Mouse (Mus musculus) lung, postnatal 0 days (tissue): Measurements from ENCODE around the gene Tgm4. TPM values are rescaled to one million over a fixed set of nuclear protein-coding genes. Genes with fewer than 3 reads are reported as not detected.

Experiments
- ATAC-seq: fragments of 200-750 bp; cut with Nextera tagmentation; 2 replicates; pipeline ENCODE4 v1.8.0; 2017; ENCODE audit warnings: moderate library complexity
- DNase-seq: peaks from one replicate; pipeline ENCODE4 v3.0.0-alpha.2; 2016; ENCODE audit warnings: low spot score
- H3K27ac ChIP-seq: fragments of 300-500 bp; sonication (generic); 2 replicates; pipeline ENCODE4 v1.5.1; 2014; ENCODE audit warnings: antibody characterized with exemption, mild to moderate bottlenecking, low read length, mixed read lengths
- H3K27me3 ChIP-seq: fragments of 300-500 bp; sonication (generic); replicated peaks from 2 replicates; pipeline ENCODE4 v1.6.1; 2014; ENCODE audit warnings: low read length, mixed read lengths; ENCODE audit not compliant: insufficient read depth
- H3K36me3 ChIP-seq: fragments of 300-500 bp; sonication (generic); 2 replicates; pipeline ENCODE4 v1.6.1; 2014; ENCODE audit warnings: low read length, mixed read lengths; ENCODE audit not compliant: insufficient read depth
- H3K4me1 ChIP-seq: fragments of 300-500 bp; sonication (generic); 2 replicates; pipeline ENCODE4 v1.6.1; 2014; ENCODE audit warnings: antibody characterized with exemption, low read depth, low read length, mixed read lengths; ENCODE audit not compliant: insufficient read depth
- H3K4me2 ChIP-seq: fragments of 300-500 bp; sonication (generic); replicated peaks from 2 replicates; pipeline ENCODE4 v1.6.1; 2014; ENCODE audit warnings: low read depth, mild to moderate bottlenecking, low read length, moderate library complexity, mixed read lengths
- H3K4me3 ChIP-seq: fragments of 300-500 bp; sonication (generic); 2 replicates; pipeline ENCODE4 v1.5.1; 2014; ENCODE audit warnings: low read depth, low read length
- H3K9ac ChIP-seq: fragments of 300-500 bp; sonication (generic); replicated peaks from 2 replicates; pipeline ENCODE4 v1.6.1; 2014; ENCODE audit warnings: low read depth, mild to moderate bottlenecking
- H3K9me3 ChIP-seq: fragments of 300-500 bp; sonication (generic); 2 replicates; pipeline ENCODE4 v1.6.1; 2016; ENCODE audit warnings: low read length, mixed read lengths
- CTCF ChIP-seq: IDR thresholded peaks from 2 replicates; pipeline ENCODE4 v1.5.1; 2016; ENCODE audit warnings: antibody characterized with exemption, mild to moderate bottlenecking
- EP300 ChIP-seq: IDR thresholded peaks from 2 replicates; pipeline ENCODE4 v1.6.1; 2016; ENCODE audit warnings: antibody characterized with exemption, mild to moderate bottlenecking, control low read depth
- WGBS: fragments of 180-500 bp; shearing (Covaris S2); extraction: QIAGEN DNeasy Blood & Tissue Kit; methylation state at CpG from one replicate; pipeline ENCODE4 v1.1.7; 2014; 5-methylcytosine and 5-hydroxymethylcytosine counted together
- polyA plus RNA-seq: library from polyadenylated mRNA; unstranded; fragments of >200 nt; fragmentation: Nextera tagmentation; extraction: Ambion mirVana; gene quantifications from 2 replicates; pipeline ENCODE4 v1.2.1, GENCODE M21; 2015

Tgm4 gene
- polyA plus RNA-seq, 1 experiment from 2014 or later, result 1.2 TPM

DNA sequence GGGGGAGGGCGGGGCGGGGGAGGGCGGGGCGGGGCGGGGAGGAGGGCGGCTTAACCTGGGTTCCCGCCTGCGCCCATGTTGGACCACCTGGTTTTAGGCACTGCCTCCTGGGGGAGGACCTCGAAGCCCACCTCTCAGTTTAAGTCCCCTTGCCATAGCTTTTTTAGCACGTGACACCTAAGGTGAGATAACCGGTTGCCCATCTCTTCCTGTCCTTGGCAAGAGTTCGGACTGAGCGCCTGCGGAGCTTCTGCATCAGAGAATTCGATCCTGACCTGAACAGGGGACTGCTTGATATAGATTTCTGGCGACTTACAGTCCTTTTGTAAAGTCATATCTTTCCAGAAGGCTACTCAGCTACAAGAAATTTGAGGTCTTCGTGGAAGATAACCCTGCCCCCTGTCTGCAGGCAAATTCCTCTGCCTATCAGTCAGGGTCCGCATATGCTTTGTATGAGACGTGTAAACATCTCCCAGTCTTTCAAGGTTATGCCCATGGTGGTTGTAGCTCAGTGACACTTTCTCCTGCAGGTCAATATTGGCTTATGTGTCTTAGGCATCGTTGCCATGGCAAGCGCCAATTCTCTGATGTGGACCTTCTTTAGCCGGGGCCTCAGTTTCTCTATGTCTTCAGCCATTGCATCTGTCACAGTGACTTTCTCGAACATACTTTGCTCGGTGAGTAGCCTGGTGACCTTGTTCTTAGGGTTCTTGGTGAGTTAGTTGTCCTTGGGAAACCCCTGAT is 12.7 kb upstream of the Tgm4 start:
- no peak overlapping the region for H3K9ac ChIP-seq
- peak; percentile 56 for DNase-seq
- 32% methylated on average over 18 of the region's 24 CpGs for WGBS
- ATAC-seq, result no peak
- no peaks in the 10 kb centered on the region for H3K27me3 ChIP-seq
- H3K4me3 ChIP-seq, result peak overlapping the region; percentile 67
- H3K36me3 ChIP-seq, result no peaks in the 10 kb centered on the region
- H3K27ac ChIP-seq, result no peak overlapping the region; the same call in 1 of the 2 replicates
- H3K9me3 ChIP-seq, result no peaks in the 10 kb centered on the region
- TF ChIP-seq CTCF, result peak; percentile 25
- no peak for TF ChIP-seq EP300
- peak overlapping the region; percentile 77 for H3K4me2 ChIP-seq
- H3K4me1 ChIP-seq, result no peaks in the 10 kb centered on the region; the same call in 1 of the 2 replicates

DNA sequence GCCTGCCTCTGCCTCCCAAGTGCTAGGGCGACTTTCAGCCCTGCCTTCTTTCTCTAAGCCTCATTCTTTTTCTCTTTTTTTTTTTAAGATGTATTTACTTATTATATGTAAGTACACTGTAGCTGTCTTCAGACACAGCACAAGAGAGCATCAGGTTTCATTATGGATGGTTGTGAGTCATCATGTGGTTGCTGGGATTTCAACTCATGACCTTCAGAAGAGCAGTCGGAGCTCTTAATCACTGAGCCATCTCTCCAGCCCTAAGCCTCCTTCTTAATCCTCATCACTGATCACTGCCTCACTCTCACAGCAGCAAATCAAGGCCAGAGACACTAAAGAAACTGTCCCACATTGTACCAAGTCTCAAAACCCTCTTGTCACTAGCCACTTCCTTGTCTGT is 10.3 kb upstream of the Tgm4 start:
- Histone ChIP-seq H3K27ac (no peak overlapping the region), H3K4me3 (no peak overlapping the region), H3K27me3 (no peaks in the 10 kb centered on the region), H3K4me2 (no peak overlapping the region), H3K4me1 (no peaks in the 10 kb centered on the region; the same call in 1 of the 2 replicates), H3K9ac (no peak overlapping the region), H3K36me3 (no peaks in the 10 kb centered on the region), H3K9me3 (no peaks in the 10 kb centered on the region)
- TF ChIP-seq CTCF (no peak), EP300 (no peak)
- ATAC-seq (no peak), DNase-seq (no peak)
- 83% methylated on average over 2 of the region's 2 CpGs for WGBS

DNA sequence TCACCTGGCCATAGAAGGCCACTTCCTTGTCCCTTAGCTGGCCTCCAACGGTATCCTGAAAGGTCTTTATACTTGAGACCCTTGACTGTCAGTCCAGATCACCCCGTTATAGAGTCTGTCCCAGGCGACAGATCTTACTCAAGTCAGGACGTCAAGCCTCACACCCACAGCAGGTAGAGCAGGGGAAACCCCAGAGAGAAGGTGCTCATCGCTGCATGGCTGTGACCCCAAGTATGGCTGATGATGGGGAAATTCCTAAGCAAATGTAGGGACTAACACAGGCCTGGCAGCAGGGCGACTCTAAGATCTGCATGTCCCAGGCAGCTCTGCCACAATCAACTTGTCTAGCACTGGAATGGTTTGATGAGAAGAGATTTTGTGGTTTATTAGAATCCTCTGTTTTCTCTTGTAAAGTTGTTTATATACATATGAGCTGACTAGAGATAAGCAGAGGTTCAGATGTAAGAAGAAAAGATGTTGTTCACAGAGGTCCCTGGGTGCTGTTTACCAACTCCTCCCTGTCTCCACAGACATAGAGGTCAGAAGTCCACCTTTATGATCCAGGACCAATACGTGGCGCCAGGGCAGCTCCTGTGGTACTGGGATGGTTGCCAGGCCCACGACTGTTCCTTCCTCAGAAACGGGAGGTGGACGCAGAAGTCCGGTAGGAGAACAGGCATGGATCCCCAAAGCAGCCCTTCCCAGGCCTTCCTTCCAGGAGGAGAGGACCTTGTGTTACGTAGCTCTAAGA is 2.9 kb upstream of the Tgm4 start:
- no peaks in the 10 kb centered on the region for H3K4me1 ChIP-seq
- DNase-seq (no peak), ATAC-seq (no peak)
- WGBS, result 69% methylated on average over 13 of the region's 13 CpGs
- H3K4me3 ChIP-seq, result no peak overlapping the region
- H3K36me3 ChIP-seq, result no peaks in the 10 kb centered on the region
- no peak overlapping the region for H3K27ac ChIP-seq
- H3K4me2 ChIP-seq, result no peak overlapping the region
- TF ChIP-seq EP300 (no peak), CTCF (no peak)
- H3K9ac ChIP-seq, result no peak overlapping the region
- H3K27me3 ChIP-seq, result no peaks in the 10 kb centered on the region
- no peaks in the 10 kb centered on the region for H3K9me3 ChIP-seq

DNA sequence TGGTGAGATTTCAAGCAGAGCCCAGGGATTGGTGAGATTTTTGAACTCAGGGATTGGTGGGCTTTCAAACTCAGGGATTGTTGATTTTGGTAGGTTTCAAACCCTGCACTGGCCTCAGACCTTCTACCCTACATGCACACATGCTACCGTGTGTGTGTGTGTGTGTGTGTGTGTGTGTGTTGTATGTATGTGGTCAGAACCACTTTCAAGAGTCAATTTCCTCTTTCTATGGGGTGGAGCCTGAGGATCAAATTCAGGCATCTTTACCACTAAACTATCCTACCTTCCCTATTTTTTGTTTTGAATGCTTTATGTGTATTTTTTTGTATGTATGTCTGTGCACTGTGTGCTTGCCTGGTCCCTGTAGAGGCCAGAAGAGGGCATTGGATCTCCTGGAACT is 13.1 kb downstream of the Tgm4 start:
- no peak overlapping the region for H3K27ac ChIP-seq
- DNase-seq, result no peak
- WGBS, result 63% methylated on average over 1 of the region's 1 CpGs

DNA sequence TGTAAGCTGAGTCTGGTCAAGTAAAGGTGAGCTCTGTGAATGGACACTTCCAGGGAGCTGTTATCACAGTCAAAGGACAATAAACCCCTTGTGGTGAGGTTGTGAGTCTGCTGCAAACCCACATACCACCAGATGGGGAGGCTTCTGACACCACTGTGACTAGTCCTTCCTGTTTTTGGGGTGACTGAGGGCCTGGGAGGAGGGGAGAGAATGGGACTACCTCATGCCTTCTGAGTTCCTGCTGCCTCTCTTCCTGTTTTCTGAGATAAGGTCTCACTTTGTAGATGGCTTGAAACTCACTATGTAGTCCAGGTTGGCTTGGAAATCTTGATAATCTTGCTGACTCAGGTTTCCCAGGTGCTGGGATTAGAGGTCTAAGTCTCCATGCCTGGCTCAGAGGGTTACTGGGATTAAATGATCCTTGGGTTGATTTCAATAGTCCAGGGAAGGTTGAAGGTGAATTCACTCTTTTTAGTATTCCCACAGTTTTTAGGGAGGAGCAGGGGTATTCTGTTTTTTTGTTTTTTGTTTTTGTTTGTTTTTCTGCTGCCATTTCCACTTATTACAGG is 24.3 kb downstream of the Tgm4 start:
- TF ChIP-seq CTCF, result no peak
- TF ChIP-seq EP300, result no peak
- DNase-seq (peak; percentile 31), ATAC-seq (no peak)
- Histone ChIP-seq H3K27me3 (no peaks in the 10 kb centered on the region), H3K4me2 (no peak overlapping the region), H3K27ac (no peak overlapping the region), H3K4me3 (no peak overlapping the region), H3K36me3 (no peaks in the 10 kb centered on the region), H3K9ac (no peak overlapping the region), H3K4me1 (no peaks in the 10 kb centered on the region), H3K9me3 (no peaks in the 10 kb centered on the region)

More for the DNA sequence above, 13.1 kb downstream of the Tgm4 start:
- H3K4me1 ChIP-seq, result no peaks in the 10 kb centered on the region
- no peaks in the 10 kb centered on the region for H3K9me3 ChIP-seq
- no peak for TF ChIP-seq CTCF
- TF ChIP-seq EP300, result no peak
- no peaks in the 10 kb centered on the region for H3K36me3 ChIP-seq
- no peak overlapping the region for H3K4me2 ChIP-seq
- H3K9ac ChIP-seq, result no peak overlapping the region
- H3K27me3 ChIP-seq, result no peaks in the 10 kb centered on the region
- no peak for ATAC-seq
- H3K4me3 ChIP-seq, result no peak overlapping the region

DNA sequence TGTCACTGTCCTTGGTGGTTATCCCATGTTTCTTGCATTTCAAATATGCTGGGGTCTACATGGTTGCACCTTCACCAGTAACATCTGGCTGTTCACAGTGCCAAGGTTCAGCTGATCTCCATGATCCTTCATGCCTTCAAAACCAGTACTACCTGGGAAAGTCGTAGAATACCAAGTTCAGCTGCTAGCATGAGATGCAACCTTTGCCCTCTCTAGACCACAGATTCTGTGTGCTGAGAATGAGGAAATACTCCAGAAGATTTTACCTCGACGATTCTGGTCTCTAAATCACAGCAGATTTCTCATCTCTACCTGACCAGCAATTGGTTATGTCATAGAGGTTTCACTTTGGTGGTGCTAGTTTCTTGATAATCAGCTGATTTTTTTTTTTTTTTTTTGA is 25.6 kb downstream of the Tgm4 start:
- no peak for ATAC-seq
- no peaks in the 10 kb centered on the region for H3K4me1 ChIP-seq
- no peak overlapping the region for H3K27ac ChIP-seq
- TF ChIP-seq EP300 (no peak), CTCF (no peak)
- no peak overlapping the region for H3K9ac ChIP-seq
- no peak overlapping the region for H3K4me2 ChIP-seq
- H3K36me3 ChIP-seq, result no peaks in the 10 kb centered on the region
- DNase-seq, result no peak
- no peaks in the 10 kb centered on the region for H3K27me3 ChIP-seq
- no peak overlapping the region for H3K4me3 ChIP-seq
- WGBS, result 63% methylated on average over 3 of the region's 3 CpGs
- H3K9me3 ChIP-seq, result no peaks in the 10 kb centered on the region
